Mouse (Mus musculus): Measurements from ENCODE around the gene Thumpd3.

The Thumpd3 gene

DNA sequence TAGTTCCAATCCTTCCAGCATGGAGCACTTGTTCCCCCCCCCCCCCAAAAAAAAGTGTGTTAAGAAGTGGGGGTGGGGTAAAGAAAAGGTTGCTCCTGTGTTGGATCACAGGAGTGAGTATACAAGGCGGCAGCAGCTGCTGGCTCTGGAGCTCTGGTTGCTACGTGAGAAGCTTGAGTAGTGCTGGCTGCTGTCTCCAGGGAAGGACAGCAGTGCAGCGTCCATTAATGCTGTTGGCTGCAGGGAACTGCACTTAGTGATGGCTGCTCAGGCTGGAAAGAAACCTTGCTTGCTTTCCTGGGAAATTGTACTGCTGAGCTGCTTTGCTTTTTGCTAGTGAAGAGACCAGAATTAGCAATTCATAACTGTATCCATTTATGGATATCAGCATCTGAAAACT lies 33.5 kb downstream of the Thumpd3 start:
- peak in 1 of 2 experiments; percentile 18 for DNase-seq

DNA sequence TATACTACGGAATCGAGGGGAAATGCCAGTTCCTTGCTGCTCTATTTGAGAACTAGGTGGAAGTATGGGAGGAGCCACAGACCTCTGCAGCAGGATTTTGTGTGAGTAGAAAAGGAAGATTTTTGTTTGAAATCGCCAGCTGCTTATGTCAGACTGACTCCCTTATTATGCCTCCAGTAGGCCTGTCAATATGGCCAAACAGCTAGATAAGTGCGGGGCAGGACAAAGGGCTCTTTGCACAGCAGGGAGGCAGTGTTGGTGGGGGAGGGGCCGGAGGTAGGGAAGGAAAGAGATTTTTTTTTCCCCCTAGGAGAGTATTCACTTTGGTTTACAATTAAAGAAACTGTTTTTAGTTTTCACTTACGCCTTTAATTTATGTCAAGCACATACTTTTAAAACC lies 36.2 kb downstream of the Thumpd3 start:
- DNase-seq = no peak

- DNase-seq = no peak
Observed at GRCm38 (mm10) chr6:113084590-113084989, 38.6 kb downstream of the Thumpd3 start.

DNA sequence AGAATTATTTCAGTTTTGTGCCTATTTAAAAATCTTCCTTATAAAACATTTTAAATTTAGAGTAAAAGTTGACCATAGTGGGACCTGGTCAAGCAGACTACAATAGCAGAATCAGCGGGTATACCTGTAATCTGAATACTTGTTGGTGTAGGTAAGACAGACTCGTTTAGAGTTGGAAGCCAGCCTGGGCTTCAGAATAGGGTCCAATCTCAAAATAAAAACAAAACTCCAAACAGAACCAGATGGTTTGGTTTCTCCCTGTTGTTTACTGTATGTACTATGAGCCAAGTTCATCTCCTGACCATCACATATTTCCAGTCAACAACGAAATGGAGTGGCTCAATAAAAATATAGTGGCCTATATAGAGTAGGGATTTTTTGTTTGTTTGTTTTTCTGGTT lies 47.2 kb downstream of the Thumpd3 start:
- no peak for DNase-seq

DNA sequence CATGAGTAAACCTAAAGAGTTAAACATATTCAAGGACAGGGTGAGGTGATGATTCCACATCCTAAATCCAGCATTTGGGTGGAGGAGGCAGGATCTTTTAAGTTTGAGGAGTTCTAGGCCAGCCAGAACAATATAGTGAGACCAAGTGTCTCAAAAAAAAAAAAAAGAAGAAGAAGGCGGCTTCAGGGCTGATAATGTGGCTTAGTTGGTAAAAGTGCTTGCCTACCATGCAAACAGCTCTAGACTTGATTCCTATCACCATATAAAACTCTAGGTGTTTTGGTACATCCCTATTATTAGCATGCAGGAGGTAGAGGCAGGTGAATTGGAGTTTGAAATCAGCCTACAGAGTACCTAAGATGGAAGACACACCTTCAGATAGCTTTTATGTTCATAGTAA lies 49.5 kb downstream of the Thumpd3 start:
- DNase-seq = no peak

DNA sequence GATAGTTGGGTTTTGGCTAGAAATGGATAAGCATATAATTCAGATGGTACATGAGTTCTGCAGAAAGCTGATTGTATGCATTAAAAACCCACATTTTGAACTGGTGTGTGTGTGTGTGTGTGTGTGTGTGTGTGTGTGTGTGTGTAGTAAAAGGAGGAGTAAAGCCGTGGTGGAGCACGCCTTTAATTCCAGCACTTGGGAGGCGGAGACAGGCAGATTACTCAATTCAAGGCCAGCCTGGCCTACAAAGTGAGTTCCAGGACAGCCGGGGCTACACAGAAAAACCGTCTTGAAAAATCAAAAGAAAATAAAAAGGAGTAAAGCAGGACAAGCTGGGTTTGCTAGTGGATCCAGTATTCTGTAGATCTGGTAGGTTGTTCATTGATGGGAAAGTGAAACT lies 51.6 kb downstream of the Thumpd3 start:
- no peak for DNase-seq

GRCm38 (mm10) chr6:113099640-113100289 lies 53.7 kb downstream of the Thumpd3 start:
- DNase-seq = peak; percentile 91 to 93

GRCm38 (mm10) chr6:113102541-113102940 lies 56.5 kb downstream of the Thumpd3 start:
- no peak for DNase-seq

- peak; percentile 36 to 71 for DNase-seq
Observed at GRCm38 (mm10) chr6:113103765-113104164, 57.7 kb downstream of the Thumpd3 start.

GRCm38 (mm10) chr6:113109378-113109777 lies 63.4 kb downstream of the Thumpd3 start:
- no peak for DNase-seq

DNA sequence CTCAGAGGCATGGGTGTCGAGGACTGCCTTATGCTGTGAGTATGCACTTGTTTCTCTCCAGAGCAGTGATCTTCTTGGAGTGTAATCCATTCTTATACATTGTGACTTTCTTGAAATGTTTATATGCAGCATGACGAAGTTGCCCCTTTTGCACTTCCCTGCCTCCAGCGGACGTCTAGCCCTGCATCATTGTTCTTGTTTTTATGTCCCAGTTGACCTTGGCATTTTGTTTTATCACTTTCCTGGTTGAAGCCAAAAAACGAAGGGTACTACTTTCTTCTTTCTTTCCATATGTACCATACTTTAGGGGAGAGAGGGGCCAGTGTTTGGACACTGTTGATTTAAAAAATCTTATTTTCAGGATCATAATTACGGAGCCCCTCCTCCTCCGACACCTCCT lies 63.9 kb downstream of the Thumpd3 start:
- DNase-seq = no peak
